Mouse (Mus musculus): ENCODE measurements around the gene Camta1.

DNA sequence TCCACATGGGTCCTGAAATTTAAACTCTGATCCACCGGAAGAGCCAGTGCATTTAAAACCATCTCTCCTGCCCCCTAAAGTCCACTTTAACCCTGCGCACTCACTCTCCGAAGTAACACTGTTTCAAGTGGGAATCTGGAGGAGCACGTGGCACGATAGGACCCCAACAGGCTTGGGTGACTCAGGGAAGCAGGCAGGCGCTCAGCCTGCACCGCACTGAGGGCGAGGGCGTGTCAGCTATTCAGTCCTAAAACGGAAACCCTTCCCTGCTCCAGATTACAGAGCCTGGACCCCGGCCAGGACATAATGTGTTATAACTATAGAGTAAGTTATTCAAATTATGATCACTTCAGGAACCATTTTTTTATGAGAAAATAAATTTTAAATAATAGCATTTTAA is 42.4 kb upstream of the Camta1 start:
- TF ChIP-seq CTCF (IDR thresholded peaks at IDR 0.05; ENCODE audit: borderline replicate concordance, insufficient read depth, low read depth, low read length) (no peak), POLR2A (IDR thresholded peaks at IDR 0.05; ENCODE audit: borderline replicate concordance, insufficient read depth, low read length) (no peak)
